Mouse (Mus musculus): ENCODE results near the gene Ces2g.

The Ces2g gene

DNA sequence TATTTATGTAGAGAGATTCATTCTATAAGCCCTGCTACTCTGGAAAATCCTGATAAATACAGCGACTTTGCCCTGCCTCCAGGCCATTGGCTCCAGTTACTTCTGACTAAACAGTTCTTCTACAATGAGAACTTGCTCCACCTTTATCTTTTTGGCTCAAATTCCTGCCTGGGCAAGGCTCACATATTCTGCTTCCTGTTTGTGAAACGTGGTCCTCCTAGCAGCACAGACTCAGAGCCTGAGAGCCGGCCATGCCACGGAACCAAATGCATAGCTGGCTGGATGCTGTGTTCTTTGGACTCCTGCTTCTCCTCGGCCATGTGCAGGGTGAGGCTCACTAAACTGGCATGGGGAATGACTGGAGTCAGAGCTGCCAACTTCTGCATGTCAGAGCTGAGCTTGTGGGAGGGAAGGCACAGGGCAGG, at the start of gene Ces2g:
Gene Ces2g, plus strand, starts transcription at position 182 of the 425 bp plus-strand sequence.
- no peak for DNase-seq

DNA sequence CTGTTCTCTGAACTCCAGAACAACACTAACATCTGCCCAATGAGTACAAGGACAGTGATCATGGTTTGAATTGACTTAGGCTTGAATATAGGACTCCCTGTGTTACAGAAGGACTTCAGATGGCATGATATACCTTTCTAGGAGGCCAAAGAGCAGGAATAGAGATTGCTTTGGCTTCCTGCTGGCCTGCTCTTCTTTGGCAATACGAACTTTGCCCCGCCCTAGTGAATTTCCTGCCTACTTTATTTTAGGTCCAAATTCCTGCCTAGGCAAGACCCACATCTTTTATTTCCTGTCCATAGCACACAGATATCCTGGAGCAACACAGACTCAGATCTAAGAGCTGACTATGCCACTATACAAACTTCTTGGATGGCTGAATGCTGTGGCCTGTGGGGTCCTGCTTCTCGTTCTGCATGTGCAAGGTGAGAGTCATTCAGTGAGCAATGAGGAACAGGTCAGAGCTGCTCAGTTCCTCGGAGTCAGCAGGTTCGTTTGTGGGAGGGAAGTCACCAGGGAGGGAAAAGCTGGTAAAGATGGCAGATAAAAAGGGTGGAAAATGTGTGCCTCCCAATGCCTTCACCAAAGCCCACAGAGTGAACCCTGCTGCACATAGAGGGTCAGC, 35.4 kb upstream of the Ces2g start, which contains the start of gene Ces2e:
Gene Ces2e, plus strand, starts transcription at position 289 of the 625 bp plus-strand sequence.
- DNase-seq, result no peak

DNA sequence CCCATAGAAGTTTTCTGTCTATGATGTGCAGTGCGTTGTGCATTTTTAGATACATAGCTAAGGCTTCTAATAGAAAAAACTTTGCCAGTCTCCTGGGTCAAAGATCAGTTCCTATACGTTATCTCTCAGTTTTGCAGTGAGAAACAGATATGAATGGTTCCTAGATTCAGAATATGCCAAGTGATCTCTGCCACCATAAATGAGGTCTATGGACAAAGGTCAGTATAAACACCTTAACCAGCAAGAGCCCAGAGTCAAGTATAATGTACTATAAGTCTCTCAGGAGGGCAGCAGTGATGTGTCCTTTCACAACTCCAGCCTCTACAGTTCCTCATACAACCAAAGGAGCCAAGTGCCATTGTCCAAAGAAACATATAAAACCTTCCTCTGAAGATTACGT, 34.2 kb upstream of the Ces2g start:
- DNase-seq, result no peak

DNA sequence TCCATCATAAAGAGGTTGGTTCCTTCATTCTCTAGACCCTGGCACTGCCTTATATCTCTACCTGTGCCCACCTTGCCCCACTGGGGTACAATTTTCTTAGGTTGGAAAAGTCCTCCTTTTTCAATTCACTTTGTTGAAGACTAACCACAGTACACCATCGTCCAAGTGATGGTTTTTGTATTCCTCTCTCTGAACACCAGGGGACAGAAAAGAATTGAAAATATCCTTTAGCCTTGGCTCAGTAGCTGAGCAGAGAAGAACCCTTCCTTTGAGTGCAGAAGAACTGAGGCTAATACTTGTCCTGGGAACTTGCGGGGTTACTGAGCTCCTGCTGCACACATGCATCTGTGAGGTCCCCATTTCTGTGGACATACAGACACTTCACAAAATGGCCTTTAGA, 16.9 kb upstream of the Ces2g start:
- no peak for DNase-seq

DNA sequence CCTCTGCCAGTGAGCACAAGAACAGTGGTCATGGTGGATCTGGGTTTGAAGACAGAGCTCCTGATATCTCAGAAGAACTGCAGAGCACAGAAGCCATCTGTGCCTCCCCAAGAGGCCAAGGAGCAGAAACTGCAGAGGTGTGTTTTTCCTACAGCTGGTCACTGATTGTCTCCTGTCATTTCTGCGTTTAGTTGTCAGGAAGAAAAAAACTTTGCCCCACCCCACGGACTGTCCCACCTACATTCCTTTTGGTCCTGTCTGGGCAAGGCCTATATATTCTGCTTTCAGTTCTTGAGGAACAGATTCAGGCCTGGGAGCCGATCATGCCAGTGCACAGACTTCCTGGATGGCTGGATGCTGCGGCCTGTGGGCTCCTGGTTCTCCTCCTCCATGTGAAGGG, 14.5 kb upstream of the Ces2g start, which contains the start of gene Ces2f:
Gene Ces2f, plus strand, starts transcription at position 301 of the 400 bp plus-strand sequence.
- no peak for DNase-seq

DNA sequence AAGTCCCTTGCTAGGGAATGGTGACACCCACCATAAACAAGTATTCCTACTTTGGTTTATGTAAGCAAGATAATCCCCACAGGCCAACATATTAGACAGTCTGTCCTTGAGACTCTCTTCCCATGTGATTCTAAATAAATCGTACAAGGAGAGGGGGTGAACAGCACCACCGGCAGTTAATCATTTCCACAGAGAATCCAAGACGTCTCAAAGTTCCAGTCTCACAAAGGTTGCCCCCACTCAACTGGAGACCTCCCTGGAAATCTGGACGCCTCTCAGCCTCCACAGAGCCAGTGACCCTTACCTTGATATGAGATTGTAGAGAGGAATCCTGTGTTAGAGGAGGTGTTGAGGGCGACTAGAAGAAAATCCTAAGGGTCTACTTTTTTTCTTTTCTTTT, 12.5 kb upstream of the Ces2g start:
- no peak for DNase-seq

DNA sequence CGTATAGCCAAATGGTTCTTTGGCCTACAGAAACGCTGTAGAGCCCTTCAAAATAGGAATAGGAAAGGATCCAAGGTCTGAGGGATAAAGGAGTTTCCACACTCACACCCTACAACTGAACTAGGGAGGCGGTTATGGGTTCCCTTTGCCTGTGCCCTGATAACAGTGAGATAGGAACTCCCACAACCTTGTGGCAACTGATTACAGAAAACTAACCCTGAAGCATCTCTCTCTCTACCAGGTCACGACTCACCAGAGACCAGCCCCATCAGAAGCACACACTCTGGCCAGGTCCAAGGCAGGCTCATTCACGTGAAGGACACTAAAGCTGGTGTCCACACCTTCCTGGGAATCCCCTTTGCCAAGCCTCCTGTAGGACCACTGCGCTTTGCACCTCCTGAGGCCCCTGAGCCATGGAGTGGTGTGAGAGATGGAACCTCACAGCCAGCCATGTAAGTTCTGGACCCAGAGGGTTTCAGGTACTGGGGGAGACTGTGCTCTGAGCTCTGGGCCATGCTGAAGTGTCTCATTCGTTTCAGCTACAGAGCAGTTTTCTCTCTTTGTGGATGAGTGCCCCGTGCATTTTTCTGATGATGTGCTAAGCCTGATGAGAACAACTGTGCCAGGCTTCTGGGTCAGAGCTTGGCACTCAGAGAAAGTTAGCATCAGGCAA, 847 bp downstream of the Ces2g start:
- no peak for DNase-seq

DNA sequence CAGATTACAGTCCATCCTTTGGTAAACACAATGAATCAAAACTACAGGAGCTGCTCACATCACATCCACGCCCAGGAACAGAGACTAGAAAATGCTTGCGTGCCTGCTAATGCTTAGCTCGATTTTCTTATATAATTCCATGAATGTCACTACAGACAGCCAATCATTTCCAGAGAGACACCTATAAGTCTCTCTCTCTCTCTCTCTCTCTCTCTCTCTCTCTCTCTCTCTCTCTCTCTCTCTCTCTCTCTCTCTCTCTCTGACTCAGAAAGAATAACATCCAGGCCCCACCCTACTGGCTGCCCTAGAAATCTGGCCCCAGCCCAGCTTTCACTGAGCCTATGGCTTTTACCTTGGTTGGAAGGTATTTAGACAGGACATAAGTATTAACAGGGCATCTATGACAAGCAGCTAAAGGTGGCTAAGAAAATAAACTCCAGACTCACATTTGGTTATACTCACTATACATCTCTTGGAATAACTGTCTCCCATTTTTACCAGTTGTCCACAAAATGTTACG, 1.9 kb downstream of the Ces2g start:
- no peak for DNase-seq

DNA sequence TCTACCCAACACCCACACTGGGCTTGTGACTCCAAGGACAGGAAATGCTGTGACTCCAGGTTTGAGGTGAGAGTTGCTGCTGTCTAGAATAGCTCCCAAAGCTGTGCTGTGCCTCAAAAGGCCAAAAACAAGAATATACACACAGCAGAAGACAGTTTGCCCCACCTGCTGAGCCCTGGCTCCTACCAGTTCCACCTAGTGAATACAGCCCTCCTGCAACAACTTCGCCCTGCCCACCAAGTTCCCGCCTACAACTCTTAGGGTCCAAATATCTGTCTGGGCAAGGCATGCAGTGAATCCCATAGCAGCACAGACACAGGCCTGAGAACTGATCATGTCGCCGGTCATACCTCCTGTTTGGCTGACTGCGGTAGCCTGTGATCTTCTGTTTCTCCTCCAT, 22.6 kb downstream of the Ces2g start:
- no peak for DNase-seq

DNA sequence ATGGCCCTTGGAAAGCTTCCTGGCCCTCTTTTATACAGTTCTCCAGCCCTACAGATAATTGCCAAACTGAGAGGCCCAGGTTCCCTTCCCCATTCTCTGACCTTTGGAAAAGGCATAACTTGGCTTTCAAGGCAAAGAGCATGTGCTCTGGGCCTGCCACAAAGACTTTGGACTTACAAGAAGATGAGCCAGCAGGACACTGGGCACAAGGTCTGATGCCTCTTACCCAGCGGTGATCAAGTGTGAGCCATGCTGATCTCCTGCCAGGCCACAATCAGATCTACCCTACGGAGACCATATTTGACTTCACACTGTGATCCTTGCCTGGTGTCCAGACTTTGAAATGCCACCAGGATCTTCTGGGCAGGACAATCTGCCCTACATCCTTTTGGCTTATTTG, 23.4 kb downstream of the Ces2g start:
- DNase-seq, result no peak

DNA sequence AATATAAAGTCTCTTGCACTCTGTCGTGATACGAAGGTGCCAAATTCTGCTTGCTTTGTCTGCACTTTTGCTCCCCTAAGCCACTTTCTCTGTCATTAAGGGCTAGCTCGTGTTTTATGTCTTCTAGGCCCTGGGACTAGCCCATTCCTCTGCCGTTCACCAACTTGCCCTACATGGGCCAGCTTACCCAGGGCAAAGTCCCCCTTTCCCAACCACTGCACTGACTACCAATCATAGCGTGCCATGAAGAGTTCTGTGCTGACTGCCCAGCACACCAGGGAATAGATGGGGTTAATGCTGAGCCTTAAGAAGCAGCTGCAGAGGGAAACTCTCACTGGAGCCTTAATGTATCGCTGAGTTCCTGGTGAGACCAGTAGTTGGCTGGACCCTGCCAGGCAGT, 36.7 kb downstream of the Ces2g start:
- DNase-seq, result no peak

DNA sequence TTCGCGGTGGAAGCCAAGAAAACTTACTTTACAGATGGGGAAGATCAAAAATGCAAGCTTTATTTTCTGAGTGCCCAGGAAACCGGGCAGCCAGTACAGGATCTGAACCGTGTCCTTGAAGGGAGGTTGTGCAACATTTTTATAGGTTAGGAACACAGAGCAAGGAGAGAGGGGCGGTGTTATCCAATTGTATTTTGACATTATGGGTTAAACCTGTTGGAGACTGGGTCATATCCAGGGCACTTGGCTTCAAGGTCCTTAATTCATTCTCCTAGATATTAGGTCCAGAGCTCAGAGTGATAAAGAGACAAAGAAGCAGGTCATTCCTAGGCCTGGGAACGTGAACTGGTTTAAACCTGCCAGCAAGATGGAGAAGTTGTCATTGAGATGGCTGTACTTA, 37.7 kb downstream of the Ces2g start:
- DNase-seq, result no peak

DNA sequence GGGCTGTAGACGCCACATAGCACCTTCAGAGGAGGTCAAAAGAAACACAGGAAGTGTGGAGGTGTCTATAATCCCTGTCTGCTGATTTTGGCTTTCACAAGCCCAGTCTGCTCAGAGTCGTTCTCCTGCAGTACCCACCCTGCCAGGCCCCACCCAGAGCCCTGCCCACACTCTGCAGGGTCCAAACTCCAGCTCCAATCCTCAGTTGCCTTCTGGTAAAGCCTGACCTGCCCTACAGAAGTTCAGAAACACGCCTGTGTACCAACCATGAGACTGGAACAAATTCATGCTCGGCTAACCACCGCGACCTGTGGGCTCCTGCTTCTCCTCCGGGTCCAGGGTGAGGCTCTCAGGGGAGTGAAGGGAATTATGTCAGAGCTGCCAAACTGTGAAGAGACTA, 39.1 kb downstream of the Ces2g start, which contains the start of gene Ces2h:
Gene Ces2h, plus strand, starts transcription at position 268 of the 400 bp plus-strand sequence.
- no peak for DNase-seq

DNA sequence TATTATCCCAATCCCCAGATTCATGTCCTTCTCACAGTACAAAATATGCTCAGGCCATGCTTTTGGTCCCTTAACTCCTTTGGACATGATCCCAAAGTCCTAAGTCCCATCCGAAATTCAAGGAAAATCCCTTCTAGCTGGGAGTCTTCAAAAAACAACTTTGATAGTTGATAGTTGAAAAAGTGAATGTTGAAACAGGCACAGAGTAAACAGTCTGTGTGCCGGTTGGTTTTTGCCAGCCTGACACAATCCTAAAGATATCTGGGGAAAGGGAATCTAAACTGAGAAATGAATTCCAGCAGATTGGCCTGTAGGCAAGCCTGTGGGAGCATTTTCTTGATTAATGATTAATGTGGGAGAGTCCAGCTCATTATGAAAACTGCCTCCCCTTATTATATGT, 48.5 kb downstream of the Ces2g start:
- no peak for DNase-seq

DNA sequence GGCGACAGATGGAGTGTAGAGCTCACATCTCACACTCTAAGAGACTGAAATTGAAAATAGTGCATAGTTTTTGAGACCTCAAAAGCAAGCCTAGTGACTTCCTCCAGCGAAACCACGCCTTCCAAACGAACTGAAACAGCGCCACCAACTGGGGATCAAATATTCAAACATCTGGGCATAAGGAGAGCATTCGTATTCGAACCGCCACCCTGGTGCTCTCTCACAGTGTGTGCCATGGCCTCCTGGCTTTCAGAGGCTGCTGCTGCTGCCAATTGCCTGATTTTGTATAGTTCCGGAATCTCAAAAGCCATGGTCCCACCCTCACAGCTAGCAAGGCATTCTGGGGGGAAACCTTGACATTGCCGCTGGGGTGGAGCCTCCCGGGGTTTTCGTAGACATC, 49.6 kb downstream of the Ces2g start:
- no peak for DNase-seq

DNA sequence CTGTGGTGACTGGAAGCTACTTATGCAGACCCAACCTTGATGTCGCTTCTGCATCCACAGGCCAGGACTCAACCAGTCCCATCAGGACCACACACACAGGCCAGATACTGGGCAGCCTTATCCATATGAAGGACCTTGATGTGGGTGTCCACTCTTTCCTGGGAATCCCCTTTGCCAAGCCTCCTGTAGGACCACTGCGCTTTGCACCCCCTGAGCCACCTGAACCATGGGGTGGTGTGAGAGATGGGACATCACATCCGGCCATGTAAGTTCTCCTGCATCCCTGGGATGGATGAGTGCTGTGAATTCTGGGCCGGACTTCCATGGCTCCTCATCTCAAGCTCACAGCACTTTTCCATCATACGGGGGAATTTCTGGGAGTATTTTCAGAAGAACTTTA, 52.9 kb downstream of the Ces2g start:
- DNase-seq, result no peak
